Comparison of ENCODE assay signal across 10 mouse cellular contexts in the genomic region with DNA sequence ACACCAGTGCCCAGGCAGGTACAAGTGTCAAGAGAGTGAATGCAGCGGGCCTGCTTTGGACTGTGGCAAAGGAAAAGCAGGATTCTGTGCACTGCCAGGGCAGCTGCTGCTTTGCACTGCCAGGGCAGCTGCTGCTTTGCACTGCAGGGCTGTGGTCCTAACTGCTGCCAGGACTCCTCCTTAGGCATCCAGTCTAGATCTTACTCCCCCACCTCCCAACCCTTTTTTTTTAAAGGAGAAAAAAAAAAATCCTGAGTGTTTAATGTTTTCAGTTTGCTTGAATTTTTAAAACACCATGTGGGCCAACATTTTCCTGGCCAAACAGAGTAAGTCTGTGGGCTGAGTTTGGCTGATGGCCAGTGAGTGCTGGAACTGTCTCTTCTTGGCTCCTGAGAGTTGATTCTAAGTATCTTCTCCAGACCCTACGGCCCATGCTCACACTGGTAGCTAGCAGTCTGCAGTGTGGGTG. TPM values are rescaled to one million over a fixed set of nuclear protein-coding genes. Genes with fewer than 3 reads are reported as not detected.
A peak's percentile ranks its signal among the peaks of the same experiment; 100 is the strongest.
DNase-seq lines count a peak whose midpoint lies in the region; ATAC-seq lines count a peak whose summit lies in the region.
"Had no signal": no experiment of that assay in that cellular context is flagged by ENCODE, and none has a peak within 500 bp of the region (broad histone marks: within the 10 kb centered on the region; RNA-seq: fewer than 3 reads in every experiment).

No protein-coding gene starts in this region.

- ATAC-seq in heart, embryonic 11.5 days (replicated peaks; ENCODE audit: insufficient number of reproducible peaks, low FRiP score, low TSS enrichment): no peak
- ATAC-seq in kidney, embryonic 14.5 days (ENCODE audit: low FRiP score, low TSS enrichment): no peak
- peak; percentile 96 for ATAC-seq in lung, embryonic 16.5 days (ENCODE audit: low read depth)
- 0 out of 2 replicates have a peak, but pooled peaks have one; percentile 58 for ATAC-seq in stomach, embryonic 14.5 days (ENCODE audit: insufficient number of reproducible peaks, insufficient read depth, low FRiP score, low read depth)

- H3K4me2 ChIP-seq in heart, embryonic 11.5 days: no peak overlapping the region
- no peak overlapping the region for H3K4me2 ChIP-seq in kidney, embryonic 14.5 days (replicated peaks; ENCODE audit: low read depth, low read length)
- peak overlapping the region; percentile 11; the same call in 1 of the 2 replicates for H3K4me2 ChIP-seq in lung, embryonic 16.5 days (ENCODE audit: low read depth, low read length)
- no peak overlapping the region for H3K4me2 ChIP-seq in stomach, embryonic 14.5 days (replicated peaks; ENCODE audit: low read depth, low read length)

- DNase-seq in heart, adult 11 months: peak; percentile 95
- DNase-seq in cerebellum, adult 8-10 months: peak; percentile 10
- DNase-seq in heart, adult 18-20 months: peak; percentile 57 to 66
- no peak for DNase-seq in spleen, postnatal 10 days (ENCODE audit: low spot score in 2 of 2)

- no peak overlapping the region for H3K4me3 ChIP-seq in heart, embryonic 11.5 days (ENCODE audit: low read depth, low read length)
- H3K4me3 ChIP-seq in kidney, embryonic 14.5 days (ENCODE audit: low read length): no peak overlapping the region
- no peak overlapping the region for H3K4me3 ChIP-seq in lung, embryonic 16.5 days (ENCODE audit: low read length)
- H3K4me3 ChIP-seq in stomach, embryonic 14.5 days (ENCODE audit: low read depth, low read length): no peak overlapping the region
- H3K4me3 ChIP-seq: megakaryocyte, embryonic 14.5 days had no signal

- H3K9me3 ChIP-seq in heart, embryonic 11.5 days (replicated peaks; ENCODE audit: control insufficient read depth, low read length): no peaks in the 10 kb centered on the region
- no peaks in the 10 kb centered on the region for H3K9me3 ChIP-seq in kidney, embryonic 14.5 days (ENCODE audit: control insufficient read depth, low read length)
- no peaks in the 10 kb centered on the region for H3K9me3 ChIP-seq in lung, embryonic 16.5 days (ENCODE audit: control insufficient read depth, low read length)
- no peaks in the 10 kb centered on the region for H3K9me3 ChIP-seq in stomach, embryonic 14.5 days (ENCODE audit: control insufficient read depth, low read depth, low read length)
- H3K9me3 ChIP-seq: megakaryocyte, embryonic 14.5 days had no signal

- 58% methylated on average over 2 of the region's 2 CpGs for WGBS in heart, embryonic 11.5 days (ENCODE audit: insufficient replicate concordance)
- WGBS in kidney, embryonic 14.5 days: 71% methylated on average over 2 of the region's 2 CpGs
- 36% methylated on average over 2 of the region's 2 CpGs for WGBS in lung, embryonic 16.5 days
- whole genome bisulfite sequencing in stomach, embryonic 14.5 days: 38% methylated on average over 2 of the region's 2 CpGs

- no peaks in the 10 kb centered on the region for H3K27me3 ChIP-seq in heart, embryonic 11.5 days (ENCODE audit: control insufficient read depth, insufficient read depth, low read length)
- no peaks in the 10 kb centered on the region for H3K27me3 ChIP-seq in kidney, embryonic 14.5 days (ENCODE audit: control insufficient read depth, insufficient read depth, low read length)
- H3K27me3 ChIP-seq in lung, embryonic 16.5 days (ENCODE audit: control insufficient read depth, insufficient read depth, low read depth, low read length): no peaks in the 10 kb centered on the region
- H3K27me3 ChIP-seq in stomach, embryonic 14.5 days (ENCODE audit: control insufficient read depth, insufficient read depth, low read length): no peaks in the 10 kb centered on the region
- H3K27me3 ChIP-seq: CH12.LX; megakaryocyte, embryonic 14.5 days had no signal

- no peak overlapping the region for H3K27ac ChIP-seq in heart, embryonic 11.5 days (ENCODE audit: low read depth, low read length)
- H3K27ac ChIP-seq in kidney, embryonic 14.5 days (ENCODE audit: low read depth, low read length): peak overlapping the region; percentile 49; the same call in 1 of the 2 replicates
- peak overlapping the region; percentile 55; the same call in 1 of the 2 replicates for H3K27ac ChIP-seq in lung, embryonic 16.5 days (ENCODE audit: low read length)
- peak overlapping the region; percentile 74 for H3K27ac ChIP-seq in stomach, embryonic 14.5 days (ENCODE audit: low read length)

- no peak overlapping the region for H3K9ac ChIP-seq in heart, embryonic 11.5 days (ENCODE audit: low read depth, low read length)
- H3K9ac ChIP-seq in kidney, embryonic 14.5 days (ENCODE audit: low read depth, low read length): no peak overlapping the region
- H3K9ac ChIP-seq in lung, embryonic 16.5 days (ENCODE audit: low read length): no peak overlapping the region
- H3K9ac ChIP-seq in stomach, embryonic 14.5 days (replicated peaks; ENCODE audit: low read depth, low read length): no peak overlapping the region

- peaks cover 16% of the 10 kb centered on the region for H3K4me1 ChIP-seq in heart, embryonic 11.5 days (ENCODE audit: control insufficient read depth, insufficient read depth, low read length)
- 0 out of 2 replicates have a peak, but pooled peaks cover 5% of the 10 kb centered on the region for H3K4me1 ChIP-seq in kidney, embryonic 14.5 days (ENCODE audit: control insufficient read depth, insufficient read depth, low read length)
- H3K4me1 ChIP-seq in lung, embryonic 16.5 days (replicated peaks; ENCODE audit: control insufficient read depth, insufficient read depth, low read length): peaks cover 20% of the 10 kb centered on the region
- H3K4me1 ChIP-seq in stomach, embryonic 14.5 days (ENCODE audit: control insufficient read depth, insufficient read depth, low read length): peaks cover 21% of the 10 kb centered on the region
- H3K4me1 ChIP-seq: megakaryocyte, embryonic 14.5 days had no signal

- no peaks in the 10 kb centered on the region for H3K36me3 ChIP-seq in heart, embryonic 11.5 days (ENCODE audit: control insufficient read depth, insufficient read depth, low read length)
- no peaks in the 10 kb centered on the region for H3K36me3 ChIP-seq in kidney, embryonic 14.5 days (ENCODE audit: control insufficient read depth, insufficient read depth, low read length)
- no peaks in the 10 kb centered on the region for H3K36me3 ChIP-seq in lung, embryonic 16.5 days (ENCODE audit: control insufficient read depth, insufficient read depth, low read length)
- no peaks in the 10 kb centered on the region for H3K36me3 ChIP-seq in stomach, embryonic 14.5 days (ENCODE audit: control insufficient read depth, insufficient read depth, low read length)

RNA-seq across cellular contexts. Expression of gene BC052040, which starts 11.2 kb away (rescaled TPM):
- 16.7 and 23.2 TPM in 2 replicates for polyA plus RNA-seq in heart, embryonic 11.5 days (2014; fragmentation: Nextera tagmentation; extraction: Ambion mirVana)
- total RNA-seq in heart, adult 18-20 months (2021): 1 to 10 TPM; 3.0 to 4.0 TPM
- polyA plus RNA-seq in kidney, embryonic 14.5 days (2014; fragmentation: Nextera tagmentation; extraction: Ambion mirVana): 11.3 and 16.2 TPM in 2 replicates
- 11.1 and 12.6 TPM in 2 replicates for polyA plus RNA-seq in lung, embryonic 16.5 days (2015; fragmentation: Nextera tagmentation; extraction: Ambion mirVana)
- polyA plus RNA-seq in stomach, embryonic 14.5 days (2014; fragmentation: Nextera tagmentation; extraction: Ambion mirVana): 11.3 and 13.5 TPM in 2 replicates

Comparison
In these comparisons a context has a peak if more than half of its experiments do, and no peak if none do; other contexts are left out.
1. DNase-seq: peak in heart, adult 11 months (single experiment), cerebellum, adult 8-10 months (single experiment) and heart, adult 18-20 months (2 of 2); none in spleen, postnatal 10 days (0 of 2).
2. ATAC-seq: peak in lung, embryonic 16.5 days (single experiment) and stomach, embryonic 14.5 days (single experiment); none in heart, embryonic 11.5 days (single experiment) and kidney, embryonic 14.5 days (single experiment).